Mouse (Mus musculus): ENCODE data around the gene Prkcq. TPM values are rescaled to one million over a fixed set of nuclear protein-coding genes. Genes with fewer than 3 reads are reported as not detected.

Gene Prkcq
- polyA plus RNA-seq, 1 experiment from 2014 or later: 1.5 TPM

DNA sequence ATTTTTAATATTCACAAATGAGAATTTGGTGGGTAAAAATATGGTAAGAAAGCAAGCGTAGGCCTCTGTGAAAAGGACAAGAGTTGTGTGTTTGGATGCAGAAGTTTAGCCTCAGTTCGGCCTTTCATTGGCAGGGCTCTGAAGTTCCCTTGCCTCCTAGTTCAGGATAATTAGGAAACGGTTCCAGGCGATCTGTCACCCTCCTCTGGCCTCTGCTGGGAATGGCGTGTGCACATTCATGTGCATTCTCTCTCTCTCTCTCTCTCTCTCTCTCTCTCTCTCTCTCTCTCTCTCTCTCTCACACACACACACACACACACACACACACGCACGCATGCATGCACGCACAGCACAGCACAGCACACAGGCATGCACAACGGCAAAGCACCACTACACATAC is 93.5 kb downstream of the Prkcq start:
- H3K36me3 ChIP-seq (ENCODE audit: control insufficient read depth, insufficient read depth, low read length): no peaks in the 10 kb centered on the region
- H3K27me3 ChIP-seq (ENCODE audit: control insufficient read depth, insufficient read depth, low read length): no peaks in the 10 kb centered on the region
- no peak overlapping the region for H3K9ac ChIP-seq (ENCODE audit: low read length)
- H3K4me3 ChIP-seq (ENCODE audit: low read depth, low read length): no peak overlapping the region
- H3K9me3 ChIP-seq (ENCODE audit: control insufficient read depth, low read length): no peaks in the 10 kb centered on the region
- H3K4me1 ChIP-seq (ENCODE audit: control insufficient read depth, insufficient read depth, low read length): no peaks in the 10 kb centered on the region
- no peak overlapping the region for H3K4me2 ChIP-seq (ENCODE audit: low read depth, severe bottlenecking)
- DNase-seq (ENCODE audit: low spot score): no peak
- ATAC-seq (ENCODE audit: insufficient number of reproducible peaks, low FRiP score, low TSS enrichment, low read depth): no peak
- H3K27ac ChIP-seq (replicated peaks; ENCODE audit: low read depth, low read length): no peak overlapping the region
- 67% methylated on average over 9 of the region's 9 CpGs for WGBS

DNA sequence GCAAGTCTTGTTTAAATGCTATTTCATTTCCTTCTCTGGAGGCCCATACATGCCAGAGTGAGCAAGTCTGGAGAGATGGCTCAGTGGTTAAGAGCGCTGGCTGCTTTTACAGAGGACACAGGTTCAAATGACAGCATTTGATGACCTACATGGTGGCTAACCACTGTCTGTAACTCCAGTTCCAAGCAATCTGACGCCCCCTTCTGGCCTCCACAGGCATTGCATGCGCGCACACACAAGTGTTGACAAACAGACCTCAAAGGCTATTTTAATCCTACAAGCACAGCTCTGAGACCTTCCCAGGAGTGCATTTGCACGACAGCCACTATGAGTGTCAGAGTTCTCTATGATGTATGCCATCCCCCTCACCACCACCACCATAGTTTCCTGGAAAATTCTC is 94.4 kb downstream of the Prkcq start:
- no peaks in the 10 kb centered on the region for H3K27me3 ChIP-seq (ENCODE audit: control insufficient read depth, insufficient read depth, low read length)
- DNase-seq (ENCODE audit: low spot score) (peak; percentile 32), ATAC-seq (ENCODE audit: insufficient number of reproducible peaks, low FRiP score, low TSS enrichment, low read depth) (no peak)
- H3K4me3 ChIP-seq (ENCODE audit: low read depth, low read length): no peak overlapping the region
- no peak overlapping the region for H3K4me2 ChIP-seq (ENCODE audit: low read depth, severe bottlenecking)
- no peak overlapping the region for H3K9ac ChIP-seq (ENCODE audit: low read length)
- no peak overlapping the region for H3K27ac ChIP-seq (replicated peaks; ENCODE audit: low read depth, low read length)
- WGBS: 70% methylated on average over 5 of the region's 5 CpGs
- no peaks in the 10 kb centered on the region for H3K4me1 ChIP-seq (ENCODE audit: control insufficient read depth, insufficient read depth, low read length)
- H3K36me3 ChIP-seq (ENCODE audit: control insufficient read depth, insufficient read depth, low read length): no peaks in the 10 kb centered on the region
- no peaks in the 10 kb centered on the region for H3K9me3 ChIP-seq (ENCODE audit: control insufficient read depth, low read length)

- Histone ChIP-seq H3K4me3 (ENCODE audit: low read depth, low read length) (no peak overlapping the region), H3K9ac (ENCODE audit: low read length) (no peak overlapping the region), H3K4me2 (ENCODE audit: low read depth, severe bottlenecking) (no peak overlapping the region), H3K4me1 (ENCODE audit: control insufficient read depth, insufficient read depth, low read length) (no peaks in the 10 kb centered on the region), H3K27me3 (ENCODE audit: control insufficient read depth, insufficient read depth, low read length) (no peaks in the 10 kb centered on the region), H3K27ac (replicated peaks; ENCODE audit: low read depth, low read length) (no peak overlapping the region), H3K9me3 (ENCODE audit: control insufficient read depth, low read length) (no peaks in the 10 kb centered on the region), H3K36me3 (ENCODE audit: control insufficient read depth, insufficient read depth, low read length) (no peaks in the 10 kb centered on the region)
- ATAC-seq (ENCODE audit: insufficient number of reproducible peaks, low FRiP score, low TSS enrichment, low read depth): no peak
- DNase-seq (ENCODE audit: low spot score): no peak
- WGBS: 89% methylated on average over 7 of the region's 7 CpGs
Observed at GRCm38 (mm10) chr2:11278965-11279364, 107.1 kb downstream of the Prkcq start.

- Histone ChIP-seq H3K9me3 (ENCODE audit: control insufficient read depth, low read length) (no peaks in the 10 kb centered on the region), H3K4me2 (ENCODE audit: low read depth, severe bottlenecking) (no peak overlapping the region), H3K9ac (ENCODE audit: low read length) (no peak overlapping the region), H3K27me3 (ENCODE audit: control insufficient read depth, insufficient read depth, low read length) (no peaks in the 10 kb centered on the region), H3K4me3 (ENCODE audit: low read depth, low read length) (no peak overlapping the region), H3K4me1 (ENCODE audit: control insufficient read depth, insufficient read depth, low read length) (no peaks in the 10 kb centered on the region), H3K36me3 (ENCODE audit: control insufficient read depth, insufficient read depth, low read length) (no peaks in the 10 kb centered on the region), H3K27ac (replicated peaks; ENCODE audit: low read depth, low read length) (no peak overlapping the region)
- WGBS: 72% methylated on average over 2 of the region's 2 CpGs
- no peak for DNase-seq (ENCODE audit: low spot score)
- no peak for ATAC-seq (ENCODE audit: insufficient number of reproducible peaks, low FRiP score, low TSS enrichment, low read depth)
Observed at GRCm38 (mm10) chr2:11280247-11280646, 108.3 kb downstream of the Prkcq start.

DNA sequence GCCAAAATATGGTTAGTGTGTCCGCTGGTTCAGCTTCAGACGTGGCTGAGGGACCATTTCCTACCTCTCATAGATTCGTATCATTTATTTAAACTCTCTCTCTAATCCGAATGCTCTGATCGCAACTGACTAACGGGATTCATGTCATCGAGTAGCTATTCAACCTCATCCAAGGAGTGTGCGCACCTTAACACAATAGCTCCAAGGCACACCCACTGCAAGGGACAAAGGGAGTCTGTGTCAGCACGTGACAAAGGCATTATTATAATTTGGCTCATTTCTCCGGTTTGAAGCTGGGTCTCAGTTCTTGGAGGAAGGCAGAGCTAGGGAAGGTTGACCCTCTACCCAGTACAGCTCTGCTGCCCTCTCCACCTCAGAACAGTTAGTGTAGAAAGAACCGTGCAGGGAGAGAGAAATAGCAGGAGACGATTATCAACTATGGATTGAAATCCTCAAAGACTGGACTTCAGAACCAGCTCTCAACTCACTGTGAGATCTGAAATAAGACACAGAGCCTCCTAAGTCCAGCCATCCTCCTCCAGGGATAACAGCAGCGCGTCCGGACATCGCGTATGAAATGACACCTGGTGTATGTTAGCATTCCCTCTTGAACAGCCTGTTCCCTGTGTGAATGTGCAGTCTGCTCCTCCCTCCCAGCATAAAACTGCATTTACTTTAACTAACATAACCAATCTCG is 116.1 kb downstream of the Prkcq start:
- ATAC-seq (ENCODE audit: insufficient number of reproducible peaks, low FRiP score, low TSS enrichment, low read depth) (no peak), DNase-seq (ENCODE audit: low spot score) (no peak)
- Histone ChIP-seq H3K4me2 (ENCODE audit: low read depth, severe bottlenecking) (no peak overlapping the region), H3K27me3 (ENCODE audit: control insufficient read depth, insufficient read depth, low read length) (no peaks in the 10 kb centered on the region), H3K4me3 (ENCODE audit: low read depth, low read length) (no peak overlapping the region), H3K9ac (ENCODE audit: low read length) (no peak overlapping the region), H3K36me3 (ENCODE audit: control insufficient read depth, insufficient read depth, low read length) (no peaks in the 10 kb centered on the region), H3K4me1 (ENCODE audit: control insufficient read depth, insufficient read depth, low read length) (no peaks in the 10 kb centered on the region), H3K9me3 (ENCODE audit: control insufficient read depth, low read length) (no peaks in the 10 kb centered on the region), H3K27ac (replicated peaks; ENCODE audit: low read depth, low read length) (no peak overlapping the region)
- WGBS: 86% methylated on average over 18 of the region's 18 CpGs

DNA sequence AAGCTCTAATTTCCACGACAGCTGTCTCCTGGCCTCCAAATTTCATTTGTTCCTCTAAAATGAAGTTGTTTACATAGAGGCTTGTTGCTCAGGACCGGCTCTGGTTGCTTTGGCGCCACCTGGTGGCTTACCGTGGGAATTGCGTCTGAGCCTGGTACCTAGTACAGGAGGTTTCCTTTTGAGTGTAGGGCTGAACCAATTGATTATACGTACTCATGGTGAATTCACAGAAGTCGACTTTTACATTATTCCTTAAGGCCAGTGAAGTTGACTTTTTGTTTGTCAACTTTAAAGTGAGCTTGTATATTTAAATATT is 116.6 kb downstream of the Prkcq start:
- no peaks in the 10 kb centered on the region for H3K9me3 ChIP-seq (ENCODE audit: control insufficient read depth, low read length)
- no peaks in the 10 kb centered on the region for H3K4me1 ChIP-seq (ENCODE audit: control insufficient read depth, insufficient read depth, low read length)
- H3K4me2 ChIP-seq (ENCODE audit: low read depth, severe bottlenecking): no peak overlapping the region
- H3K27ac ChIP-seq (replicated peaks; ENCODE audit: low read depth, low read length): no peak overlapping the region
- H3K9ac ChIP-seq (ENCODE audit: low read length): no peak overlapping the region
- DNase-seq (ENCODE audit: low spot score) (peak; percentile 89), ATAC-seq (ENCODE audit: insufficient number of reproducible peaks, low FRiP score, low TSS enrichment, low read depth) (no peak; the same call in 1 of the 2 replicates)
- no peaks in the 10 kb centered on the region for H3K36me3 ChIP-seq (ENCODE audit: control insufficient read depth, insufficient read depth, low read length)
- H3K27me3 ChIP-seq (ENCODE audit: control insufficient read depth, insufficient read depth, low read length): no peaks in the 10 kb centered on the region
- 9% methylated on average over 7 of the region's 7 CpGs for WGBS
- no peak overlapping the region for H3K4me3 ChIP-seq (ENCODE audit: low read depth, low read length)

GRCm38 (mm10) chr2:11290931-11291330 is 119.0 kb downstream of the Prkcq start:
- no peaks in the 10 kb centered on the region for H3K27me3 ChIP-seq (ENCODE audit: control insufficient read depth, insufficient read depth, low read length)
- no peaks in the 10 kb centered on the region for H3K4me1 ChIP-seq (ENCODE audit: control insufficient read depth, insufficient read depth, low read length)
- 91% methylated on average over 6 of the region's 6 CpGs for WGBS
- no peak overlapping the region for H3K4me3 ChIP-seq (ENCODE audit: low read depth, low read length)
- H3K4me2 ChIP-seq (ENCODE audit: low read depth, severe bottlenecking): no peak overlapping the region
- DNase-seq (ENCODE audit: low spot score) (no peak), ATAC-seq (ENCODE audit: insufficient number of reproducible peaks, low FRiP score, low TSS enrichment, low read depth) (no peak)
- H3K9me3 ChIP-seq (ENCODE audit: control insufficient read depth, low read length): no peaks in the 10 kb centered on the region
- H3K27ac ChIP-seq (replicated peaks; ENCODE audit: low read depth, low read length): no peak overlapping the region
- H3K36me3 ChIP-seq (ENCODE audit: control insufficient read depth, insufficient read depth, low read length): no peaks in the 10 kb centered on the region
- H3K9ac ChIP-seq (ENCODE audit: low read length): no peak overlapping the region

DNA sequence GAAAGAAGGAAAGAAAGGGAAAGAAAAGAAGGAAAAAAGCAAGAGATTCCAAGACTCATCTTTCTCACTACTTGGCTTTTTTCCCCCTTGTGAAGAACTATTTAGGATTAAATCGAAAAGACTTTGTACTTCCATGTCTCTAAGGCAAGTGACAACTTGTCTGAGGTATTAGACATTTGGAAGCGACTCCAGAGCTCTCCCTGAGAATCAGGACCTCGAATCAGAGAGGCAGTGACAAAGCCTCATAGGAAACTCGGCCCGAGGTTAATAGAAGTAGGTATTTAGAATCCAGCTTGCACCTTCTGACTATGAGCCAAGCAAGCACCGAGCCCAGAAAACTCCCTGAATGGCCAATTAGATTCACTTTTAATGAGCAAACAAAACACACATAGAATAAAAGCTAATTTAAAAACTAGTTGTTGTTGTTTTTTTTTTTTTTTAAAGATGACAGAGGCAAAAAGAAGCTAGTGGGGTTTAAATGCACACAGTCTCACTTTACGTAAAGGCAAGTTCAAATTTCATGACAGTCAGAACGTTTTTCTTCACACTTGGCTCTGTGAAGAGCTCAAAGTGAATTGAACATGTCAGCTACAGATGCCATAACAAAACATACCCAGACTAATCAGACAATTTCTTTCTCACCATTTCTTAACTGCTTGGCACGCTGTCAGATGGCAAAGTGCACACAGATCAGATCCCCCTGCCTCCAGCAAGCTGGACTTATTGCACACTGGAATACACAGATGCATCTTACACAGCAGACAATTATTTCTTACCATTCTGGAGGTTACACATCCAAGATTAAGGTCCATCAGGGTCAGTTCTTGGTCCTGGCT is 119.9 kb downstream of the Prkcq start:
- H3K9ac ChIP-seq (ENCODE audit: low read length): no peak overlapping the region
- no peaks in the 10 kb centered on the region for H3K27me3 ChIP-seq (ENCODE audit: control insufficient read depth, insufficient read depth, low read length)
- H3K4me3 ChIP-seq (ENCODE audit: low read depth, low read length): no peak overlapping the region
- no peak for DNase-seq (ENCODE audit: low spot score)
- 78% methylated on average over 9 of the region's 9 CpGs for WGBS
- H3K4me1 ChIP-seq (ENCODE audit: control insufficient read depth, insufficient read depth, low read length): no peaks in the 10 kb centered on the region
- H3K36me3 ChIP-seq (ENCODE audit: control insufficient read depth, insufficient read depth, low read length): no peaks in the 10 kb centered on the region
- H3K27ac ChIP-seq (replicated peaks; ENCODE audit: low read depth, low read length): no peak overlapping the region
- H3K9me3 ChIP-seq (ENCODE audit: control insufficient read depth, low read length): no peaks in the 10 kb centered on the region
- no peak overlapping the region for H3K4me2 ChIP-seq (ENCODE audit: low read depth, severe bottlenecking)
- no peak for ATAC-seq (ENCODE audit: insufficient number of reproducible peaks, low FRiP score, low TSS enrichment, low read depth)

Measured in limb, embryonic 11.5 days (tissue).